Mouse (Mus musculus) layer of hippocampus, postnatal 14 days (tissue): ENCODE results near the gene Zfp664. TPM values are rescaled to one million over a fixed set of nuclear protein-coding genes. Genes with fewer than 3 reads are reported as not detected.

Source experiments
- DNase-seq, 2 experiments: peaks; one replicate each; pipeline ENCODE4 v3.0.0; 2021 to 2022; ENCODE audit warnings: low spot score in 2 of 2, mixed read lengths in 1 of 2
- long read RNA-seq, 2 experiments: library from polyadenylated mRNA; stranded (forward); transcript quantifications; one replicate each; pipeline ENCODE4 v2.0.0; 2021
- total RNA-seq, 2 experiments: library from RNA; stranded (reverse); gene quantifications; 2 replicates each; pipeline ENCODE4 v1.2.3; 2021

Zfp664 gene
- 10 to 100 TPM; 58.3 to 58.8 TPM for total RNA-seq
- long read RNA-seq, experiment 1, full-length matches to known transcripts = 1 of 12 reads
- long read RNA-seq, experiment 1, partial matches to known transcripts = 0 of 12 reads
- long read RNA-seq, experiment 1, other reads (novel, unspliced or antisense) = 11 of 12 reads
- long read RNA-seq, experiment 2, partial matches to known transcripts = 1 of 16 reads
- long read RNA-seq, experiment 2, other reads (novel, unspliced or antisense) = 15 of 16 reads

DNA sequence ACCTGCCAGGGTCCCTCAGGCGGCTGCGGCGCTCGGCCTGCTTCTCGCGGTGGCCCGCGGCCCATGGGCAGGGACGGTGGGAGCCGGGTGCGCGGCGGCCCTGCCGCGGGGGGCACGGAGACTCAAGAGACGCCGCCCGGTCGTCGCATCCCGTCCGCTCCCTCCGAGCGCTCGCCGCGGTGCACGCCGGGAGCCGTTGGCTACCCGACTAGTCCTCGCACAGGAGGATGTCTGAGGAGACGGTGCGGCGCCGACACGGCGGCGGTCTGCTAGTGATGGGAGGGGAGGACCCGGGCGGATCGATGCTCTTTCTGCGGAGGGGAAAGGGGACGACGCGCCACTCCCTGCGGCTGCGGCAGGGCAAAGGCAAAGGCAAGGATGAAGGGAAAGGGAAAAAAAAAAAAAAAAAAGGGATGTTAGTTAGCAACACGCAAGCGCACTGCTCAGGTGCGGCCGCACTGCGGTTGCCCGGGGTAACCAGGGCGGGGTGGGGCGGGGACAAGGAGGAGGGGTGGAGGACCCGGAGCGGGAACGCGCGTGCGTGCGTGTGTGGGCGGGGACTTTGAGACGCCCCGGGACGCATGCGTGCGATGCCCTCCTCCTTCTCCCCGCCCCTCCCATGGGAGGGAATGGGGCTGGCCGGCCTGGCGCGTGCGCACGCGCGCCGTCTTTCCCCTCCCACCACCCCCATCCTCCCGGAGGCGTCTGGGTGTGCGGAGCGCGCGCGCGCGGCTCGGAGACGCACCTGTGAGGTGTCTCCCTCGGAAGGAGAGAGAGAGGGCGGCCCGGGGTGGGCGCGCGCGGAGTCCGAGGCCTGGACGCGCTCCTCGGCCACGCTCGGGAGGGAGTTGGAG, at the start of gene Zfp664, which contains the start of gene Ccdc92:
Zfp664 (plus strand) TSS at position 679 of the 854 bp plus-strand sequence.
Ccdc92 (minus strand) TSS at position 412 of the 854 bp plus-strand sequence.
- DNase-seq = peak; percentile 92 to 98

DNA sequence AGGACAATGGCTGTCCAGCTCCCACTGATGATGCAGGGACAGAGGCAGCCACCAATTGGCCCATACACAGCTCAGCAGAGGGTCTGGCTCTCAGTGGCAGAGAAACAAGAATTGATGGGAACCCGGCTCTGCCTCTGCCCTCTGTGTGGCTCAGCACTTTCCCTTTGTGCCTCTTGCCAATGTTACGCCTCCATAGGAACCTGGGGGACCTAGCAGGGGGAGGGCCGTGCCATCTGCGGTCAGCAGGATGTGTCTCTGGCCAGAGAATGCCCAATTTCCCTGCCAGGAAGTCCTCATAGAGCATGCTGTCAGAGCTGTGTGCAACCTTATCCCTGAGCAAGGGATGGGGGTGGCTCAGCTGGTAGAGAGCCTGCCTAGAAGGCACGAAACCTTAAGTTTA, 47.7 kb upstream of the Zfp664 start:
- no peak for DNase-seq

DNA sequence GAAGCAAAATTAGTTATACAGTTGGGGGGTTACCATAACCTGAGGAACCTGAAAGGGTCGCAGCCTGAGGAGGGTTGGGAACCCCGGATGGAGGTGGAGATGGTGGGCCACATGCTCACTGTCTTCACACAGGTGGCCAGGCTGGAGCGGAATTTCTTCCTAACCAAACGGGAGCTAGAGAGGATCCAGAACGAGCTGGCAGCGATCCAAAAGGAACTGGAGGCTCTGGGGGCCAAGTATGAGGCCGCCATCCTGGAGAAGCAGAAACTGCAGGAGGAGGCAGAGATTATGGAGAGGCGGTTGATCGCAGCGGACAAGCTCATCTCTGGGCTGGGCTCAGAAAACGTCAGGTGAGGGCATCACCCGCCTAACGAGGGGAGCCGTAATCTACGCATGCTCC, 45.4 kb upstream of the Zfp664 start:
- DNase-seq = no peak

DNA sequence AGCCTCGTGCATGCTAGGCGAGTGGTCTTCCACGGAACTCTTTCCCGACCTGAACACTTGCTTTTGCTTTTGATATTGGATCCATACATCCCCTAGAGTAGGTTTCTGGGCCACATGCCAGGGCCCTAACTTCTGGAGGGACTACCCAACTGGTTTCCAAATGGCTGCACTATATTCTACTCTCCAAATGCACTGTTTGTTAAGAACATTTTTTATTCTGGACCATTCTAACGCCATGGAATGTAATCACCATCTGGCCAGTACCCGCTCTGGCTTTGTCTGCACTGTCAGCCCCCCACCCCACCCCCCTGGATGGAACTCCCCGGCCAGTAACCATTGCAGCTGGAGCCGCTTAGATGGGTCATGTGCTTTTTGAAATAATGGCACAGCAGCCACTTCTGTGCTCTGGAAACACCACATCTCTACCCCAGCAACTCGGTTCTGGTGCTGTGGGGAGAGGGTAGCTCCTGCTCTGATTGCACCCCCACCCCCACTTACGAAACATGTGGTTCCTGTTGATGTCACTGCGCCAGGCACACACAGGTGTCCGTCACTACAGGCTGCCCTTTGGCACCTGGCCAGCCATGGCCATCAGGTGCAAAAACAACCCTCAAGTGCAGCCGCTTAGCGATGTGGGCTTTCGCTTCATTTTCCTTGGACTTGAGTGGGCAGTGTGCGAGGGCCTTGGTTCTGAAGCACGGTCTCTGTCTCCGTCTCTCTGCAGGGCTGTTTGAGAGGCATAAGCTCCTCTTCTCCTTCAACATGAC, 40.2 kb upstream of the Zfp664 start:
- DNase-seq = no peak

DNA sequence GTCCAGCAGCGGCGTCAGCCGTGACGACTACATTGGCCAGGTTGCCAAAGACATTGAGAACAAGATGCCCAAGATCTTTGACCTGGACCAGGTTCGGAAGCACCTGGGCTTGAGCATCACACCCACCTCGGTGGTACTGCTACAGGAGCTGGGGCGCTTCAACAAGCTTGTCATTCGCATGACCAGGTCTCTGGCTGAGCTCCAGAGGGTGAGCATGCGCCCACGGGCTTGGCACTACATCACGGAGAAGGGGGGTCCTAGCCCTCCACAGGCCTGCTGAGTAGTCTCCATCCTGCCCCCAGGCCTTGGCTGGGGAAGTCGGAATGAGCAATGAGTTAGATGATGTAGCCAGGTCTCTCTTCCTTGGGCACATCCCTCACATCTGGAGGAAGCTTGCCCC, 32.2 kb upstream of the Zfp664 start:
- no peak for DNase-seq

DNA sequence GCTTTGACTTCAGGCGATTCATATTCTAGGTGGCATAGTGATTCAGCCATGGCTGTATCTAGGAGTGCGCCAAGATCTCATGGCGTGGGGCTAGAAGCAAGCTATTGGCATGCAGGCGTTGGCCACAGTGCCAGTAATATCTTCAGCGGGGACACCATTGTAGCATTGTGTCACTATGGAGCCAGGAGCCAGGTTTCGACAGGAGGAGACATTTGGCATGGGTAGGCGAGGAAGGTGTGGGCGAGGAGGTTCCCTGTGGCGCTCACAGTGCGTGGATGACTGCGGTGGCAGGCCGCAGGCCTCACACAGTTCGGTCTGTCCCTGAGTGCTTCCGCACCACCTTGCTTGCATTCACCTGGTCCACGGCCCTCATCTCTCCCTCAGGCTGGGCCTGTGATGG, 27.3 kb upstream of the Zfp664 start:
- no peak for DNase-seq

DNA sequence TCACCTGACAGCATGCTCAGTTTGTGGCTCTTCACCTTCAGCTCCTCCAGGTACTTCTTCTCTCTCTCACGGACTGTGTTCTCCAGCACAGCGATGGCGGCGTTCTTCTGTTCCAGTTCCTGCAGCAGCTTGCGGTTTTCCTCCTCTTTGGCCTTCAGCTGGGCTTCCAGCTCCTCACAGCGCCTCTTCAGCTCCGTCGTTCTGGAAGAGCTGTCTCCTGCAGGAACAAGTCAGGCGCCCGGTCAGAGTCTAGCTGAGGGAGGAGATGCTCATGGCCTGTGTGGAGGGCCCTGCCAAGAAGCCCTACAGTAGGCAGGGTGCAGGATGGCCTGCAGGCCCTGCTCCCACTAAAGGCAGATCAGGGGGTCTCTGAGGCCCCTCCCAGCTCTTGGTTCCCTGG, 26.4 kb upstream of the Zfp664 start:
- no peak for DNase-seq

DNA sequence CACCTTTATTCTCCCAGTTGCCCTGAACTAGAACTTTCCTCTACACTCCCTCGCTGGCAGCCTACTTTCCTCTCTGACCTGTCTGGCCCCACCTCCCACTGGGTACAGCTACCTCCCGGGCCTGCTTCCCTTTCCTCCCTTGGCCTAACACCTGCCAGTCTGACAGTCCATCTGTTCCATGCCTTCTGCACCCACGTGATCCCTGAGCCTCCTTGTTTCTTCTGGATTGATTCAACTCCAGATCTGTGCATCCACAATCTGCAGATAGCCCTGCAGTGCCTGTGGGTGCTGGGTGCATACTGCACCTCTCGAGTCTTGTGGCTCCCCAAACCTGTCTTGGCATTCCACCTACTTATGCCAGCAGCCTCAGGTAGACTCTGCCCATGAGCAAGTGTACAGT, 25.9 kb upstream of the Zfp664 start:
- DNase-seq = no peak

DNA sequence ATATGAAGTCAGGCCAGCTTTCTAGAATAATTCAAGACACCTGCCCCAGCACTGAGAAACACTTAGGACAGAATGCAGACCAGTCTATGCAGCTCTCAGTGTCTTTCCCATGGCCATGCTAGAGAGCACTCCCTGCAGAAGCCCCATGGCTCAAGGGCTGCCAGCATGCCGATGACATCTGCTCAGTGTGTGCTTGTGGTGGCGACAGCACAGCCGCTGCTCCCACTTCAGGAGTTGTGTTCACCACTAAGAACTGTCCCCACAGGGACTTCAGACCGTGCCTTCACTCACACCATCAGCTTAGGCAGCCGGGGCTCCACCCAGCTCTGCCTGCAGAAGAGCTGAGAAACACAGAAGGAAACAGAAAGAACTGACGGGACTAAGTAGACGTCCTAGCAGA, 22.3 kb upstream of the Zfp664 start:
- DNase-seq = no peak

DNA sequence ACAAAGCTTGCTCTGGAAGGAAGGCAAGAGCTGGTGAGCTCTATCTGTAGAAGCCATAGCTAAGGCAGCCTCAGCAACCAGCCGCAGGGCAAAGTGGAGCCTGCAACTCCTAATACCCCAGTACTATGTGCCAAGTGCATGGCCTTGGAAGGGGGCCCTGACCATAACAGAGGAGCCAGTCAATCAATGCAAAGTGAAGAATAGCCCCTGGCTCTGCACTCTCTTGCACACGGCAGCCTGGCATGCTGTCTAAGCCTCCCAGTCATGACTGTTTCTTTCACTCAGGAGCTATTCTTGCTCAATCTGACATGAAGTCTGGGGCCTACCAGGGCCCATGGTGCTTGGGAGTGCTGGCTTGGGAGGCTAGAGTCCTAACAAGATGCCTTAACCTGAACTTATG, 21.8 kb upstream of the Zfp664 start:
- DNase-seq = no peak

DNA sequence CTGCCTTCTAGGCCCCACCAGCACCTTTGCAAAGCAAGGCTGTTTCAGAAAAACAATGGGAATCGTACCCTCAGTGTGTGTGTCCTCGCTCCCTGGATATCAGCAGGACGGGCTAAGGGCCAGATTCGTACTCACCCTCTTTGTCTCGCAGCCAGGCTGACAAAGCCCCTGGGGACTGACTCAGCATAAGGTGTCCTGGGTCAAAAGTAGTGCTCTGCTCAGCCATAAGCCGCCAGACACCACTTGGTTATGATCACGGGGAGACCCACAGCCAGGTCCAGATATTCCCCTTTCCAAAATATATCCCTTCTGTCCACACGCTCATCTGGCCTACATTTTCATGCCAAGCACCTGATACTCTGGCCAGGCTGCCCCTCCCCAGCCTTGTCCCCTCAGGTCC, 19.1 kb upstream of the Zfp664 start:
- DNase-seq = no peak

DNA sequence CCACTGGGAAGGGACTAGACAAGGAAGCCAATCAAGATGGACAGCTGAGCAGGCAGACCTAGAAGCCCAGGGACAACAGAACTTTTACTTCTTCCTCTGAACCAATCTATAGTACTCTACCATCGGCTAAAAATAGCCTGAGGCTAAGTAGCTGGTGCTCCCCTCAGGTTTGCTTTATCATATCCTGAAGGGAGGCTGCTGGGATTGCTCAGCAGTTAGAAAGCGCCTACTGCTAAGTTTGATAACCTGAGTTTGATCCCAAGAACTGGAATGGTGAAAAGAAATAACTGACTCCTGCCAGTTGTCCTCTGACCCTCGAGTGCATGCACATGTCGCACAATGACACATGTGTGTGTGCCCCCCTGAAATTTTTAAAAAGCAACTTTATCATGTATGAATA, 17.6 kb upstream of the Zfp664 start:
- no peak for DNase-seq

DNA sequence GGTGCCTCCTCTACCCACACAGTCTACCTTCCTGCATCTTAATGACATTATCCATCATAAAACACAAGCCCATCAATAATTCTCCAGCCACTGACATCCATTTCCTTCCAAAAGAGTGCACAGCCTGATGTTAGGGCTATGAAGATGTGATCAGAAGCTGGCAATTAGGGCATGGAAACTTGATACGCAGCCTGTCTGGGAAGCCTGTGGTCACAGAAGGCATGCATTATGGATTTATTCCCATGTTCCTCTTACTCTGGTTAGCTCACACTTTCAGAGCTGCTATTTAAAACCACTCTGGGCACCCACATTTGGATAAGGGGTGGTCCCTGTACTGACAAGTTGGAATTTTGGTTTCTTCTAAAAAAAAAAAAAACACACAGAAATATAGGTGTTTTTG, 15.5 kb upstream of the Zfp664 start:
- DNase-seq = no peak

DNA sequence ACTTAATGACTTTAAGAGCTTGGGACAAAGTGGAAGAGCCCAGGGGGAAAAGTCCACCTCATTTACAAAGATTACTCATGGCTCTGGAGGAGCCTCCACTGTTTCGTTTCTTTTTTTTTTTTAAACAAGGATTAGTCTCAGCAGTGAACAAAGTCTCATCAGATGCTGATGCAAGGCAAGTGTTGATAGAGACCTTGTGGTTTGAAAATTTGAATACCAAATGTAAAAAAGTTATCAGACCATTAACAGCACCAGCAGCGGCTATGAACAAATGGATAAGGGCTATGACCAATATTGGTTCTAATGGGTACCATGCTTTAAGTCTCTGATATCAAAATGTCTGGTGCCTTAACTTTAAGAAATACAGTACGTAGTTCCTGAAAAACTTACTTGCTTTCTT, 13.5 kb upstream of the Zfp664 start:
- DNase-seq = no peak

DNA sequence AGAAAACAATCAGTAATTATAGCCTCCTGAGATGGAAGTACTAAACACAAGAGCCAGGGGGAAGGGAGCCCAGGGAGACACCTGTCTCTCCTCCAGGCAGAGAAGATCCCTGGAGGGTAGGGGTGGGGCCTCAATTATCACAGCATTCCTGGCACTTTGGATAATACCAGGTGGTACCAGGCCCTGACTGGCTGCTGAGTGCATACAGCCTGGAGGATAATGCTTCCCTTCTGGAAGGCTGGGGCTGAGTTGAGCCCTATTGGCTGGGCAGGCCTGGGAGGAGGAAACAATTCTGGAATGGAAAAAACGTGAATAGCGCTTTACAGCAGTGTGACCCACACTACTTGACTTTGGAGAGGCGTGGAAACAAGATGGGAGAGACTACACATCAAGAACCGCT, 10.9 kb upstream of the Zfp664 start:
- no peak for DNase-seq

DNA sequence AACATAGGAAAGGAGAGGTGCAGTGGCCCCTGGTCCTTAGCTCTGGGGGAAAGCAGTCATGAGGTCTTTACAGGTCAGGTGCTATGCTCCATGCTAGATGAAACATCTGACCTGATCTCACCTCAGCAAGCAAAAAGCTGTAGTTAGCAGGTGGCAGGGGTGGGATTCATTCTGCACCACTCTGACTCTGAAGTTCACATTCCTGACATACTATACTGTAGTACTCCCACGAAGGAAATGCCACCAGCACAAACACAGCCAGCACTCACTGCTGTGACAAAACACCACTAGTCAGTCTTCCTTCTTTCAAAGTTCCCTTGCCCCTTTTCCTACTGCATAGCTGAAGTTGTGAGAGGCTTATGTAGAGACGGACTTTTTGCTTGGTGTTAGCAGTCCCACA, 10.2 kb upstream of the Zfp664 start:
- no peak for DNase-seq

DNA sequence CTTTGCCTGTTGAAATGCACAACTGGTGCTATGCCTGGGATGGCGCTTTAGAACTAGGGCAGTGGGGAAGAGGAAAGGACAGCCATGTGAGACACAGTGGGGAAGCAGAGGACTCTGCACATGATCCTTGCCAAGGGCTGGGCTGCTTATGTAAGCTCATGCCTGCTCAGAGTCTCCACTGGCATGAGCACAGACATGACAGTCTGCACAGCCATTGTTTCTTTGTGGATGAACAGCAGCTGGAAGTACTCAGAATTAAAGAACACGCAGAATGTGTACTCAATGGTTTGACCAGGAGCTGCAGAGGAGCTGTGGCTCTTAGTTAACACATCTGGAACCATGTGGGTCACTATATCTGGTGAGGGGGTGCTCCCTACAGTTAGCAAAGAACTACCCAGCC, 9.4 kb upstream of the Zfp664 start:
- no peak for DNase-seq

DNA sequence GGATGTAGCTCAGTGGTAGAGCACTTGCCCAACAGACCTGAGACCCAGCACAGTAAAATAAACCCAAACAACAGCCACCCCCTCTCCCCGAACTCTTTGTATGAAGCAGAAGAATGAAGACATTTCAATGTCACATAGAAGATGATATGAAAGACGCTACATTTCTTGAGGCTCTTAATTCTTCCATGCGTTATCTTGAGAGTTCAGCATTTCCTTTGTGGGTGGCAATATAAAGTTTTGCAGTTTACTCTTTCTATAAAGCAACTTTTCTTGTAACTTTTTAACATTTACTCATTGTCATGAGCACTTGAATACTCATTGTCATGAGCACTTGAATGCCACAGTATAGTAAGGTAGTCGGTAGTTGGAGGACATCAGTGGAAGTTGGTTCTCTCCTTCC, 8.3 kb upstream of the Zfp664 start:
- DNase-seq = no peak

DNA sequence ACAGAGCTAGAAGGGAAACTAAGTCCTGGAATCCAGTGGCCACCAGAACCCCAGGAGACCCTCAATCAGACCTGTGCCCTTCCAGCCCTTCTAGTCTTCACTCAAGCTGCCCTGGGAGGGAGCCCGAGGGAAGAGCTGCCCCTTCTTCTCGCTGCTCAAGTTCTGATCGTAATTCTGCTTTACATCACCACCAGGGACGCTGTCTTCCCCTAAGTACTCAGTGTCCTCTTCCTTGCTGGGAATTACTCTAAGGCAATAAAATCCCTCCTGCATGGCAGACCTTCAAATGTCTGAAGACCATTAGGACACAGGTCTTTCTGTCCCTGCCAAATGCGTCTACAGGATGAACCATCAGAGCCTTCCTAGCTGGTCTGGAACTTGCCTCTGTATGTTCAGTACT, 2.5 kb upstream of the Zfp664 start:
- no peak for DNase-seq

DNA sequence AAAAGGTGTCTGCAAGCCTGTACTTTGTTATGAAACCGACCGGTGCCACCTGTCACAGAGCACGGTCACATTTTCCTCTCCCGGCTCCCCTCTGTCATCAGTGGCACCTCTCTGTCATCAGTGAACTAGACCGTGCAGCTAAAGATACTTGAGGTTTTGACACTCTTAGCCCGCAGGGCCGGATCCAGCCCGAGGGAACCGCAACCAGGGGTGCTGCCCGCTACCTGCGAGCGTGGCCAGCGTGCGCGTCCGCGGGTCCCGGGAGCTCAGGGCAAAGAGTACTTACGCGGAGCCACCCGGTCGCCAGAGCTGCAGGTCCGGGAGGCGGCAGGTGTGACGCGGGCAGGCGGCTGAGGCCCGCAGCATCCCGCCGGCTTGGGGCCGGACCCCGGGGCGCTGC, 1.0 kb upstream of the Zfp664 start:
- DNase-seq = peak in 1 of 2 experiments; percentile 21

DNA sequence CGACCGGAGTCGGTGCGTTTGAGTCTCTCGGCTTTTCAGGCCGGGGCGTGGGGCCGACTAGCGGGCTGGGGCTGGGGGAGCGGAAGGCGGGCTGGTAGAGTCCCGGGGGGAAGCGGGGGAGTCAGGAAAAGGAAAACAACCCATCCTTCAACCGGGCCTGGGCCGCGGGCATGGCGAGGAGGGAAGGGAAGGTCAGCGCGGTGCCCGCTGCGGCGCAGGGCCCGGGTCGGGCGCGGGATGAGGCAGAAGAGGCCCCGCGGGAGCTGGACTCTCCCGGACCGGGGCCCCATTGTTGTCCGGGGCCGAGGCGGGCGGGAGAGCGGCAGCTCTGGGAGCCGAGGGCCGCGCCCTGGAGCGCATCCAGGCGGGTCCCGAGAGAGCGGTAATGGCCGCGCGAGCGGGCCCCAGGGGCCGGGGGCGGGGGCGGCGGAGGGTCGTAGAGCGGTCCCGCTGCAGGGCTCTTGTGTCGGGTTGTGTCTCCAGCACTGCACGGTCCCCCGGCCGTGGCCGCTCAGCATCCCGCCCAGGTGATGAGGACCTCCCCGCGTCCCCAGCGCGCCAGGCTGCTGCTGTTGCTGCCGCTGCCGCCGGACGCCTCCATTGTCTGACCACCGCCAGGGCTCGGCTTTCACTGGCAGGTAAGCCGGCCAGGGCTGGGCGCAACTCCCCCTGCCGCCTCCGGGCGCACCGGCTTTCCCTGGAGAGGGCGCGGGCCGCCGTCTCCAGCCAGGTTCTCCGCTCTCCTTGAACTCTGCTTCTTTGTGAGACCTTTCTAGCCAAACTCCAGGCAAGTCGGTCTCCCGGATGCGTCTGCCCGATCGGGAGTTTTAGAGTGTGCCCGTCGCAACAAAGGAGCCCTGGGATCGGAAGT, 615 bp downstream of the Zfp664 start:
- DNase-seq = peak in 1 of 2 experiments; percentile 16
